Mouse (Mus musculus): ENCODE measurements around the gene Bod1.

The Bod1 gene

DNA sequence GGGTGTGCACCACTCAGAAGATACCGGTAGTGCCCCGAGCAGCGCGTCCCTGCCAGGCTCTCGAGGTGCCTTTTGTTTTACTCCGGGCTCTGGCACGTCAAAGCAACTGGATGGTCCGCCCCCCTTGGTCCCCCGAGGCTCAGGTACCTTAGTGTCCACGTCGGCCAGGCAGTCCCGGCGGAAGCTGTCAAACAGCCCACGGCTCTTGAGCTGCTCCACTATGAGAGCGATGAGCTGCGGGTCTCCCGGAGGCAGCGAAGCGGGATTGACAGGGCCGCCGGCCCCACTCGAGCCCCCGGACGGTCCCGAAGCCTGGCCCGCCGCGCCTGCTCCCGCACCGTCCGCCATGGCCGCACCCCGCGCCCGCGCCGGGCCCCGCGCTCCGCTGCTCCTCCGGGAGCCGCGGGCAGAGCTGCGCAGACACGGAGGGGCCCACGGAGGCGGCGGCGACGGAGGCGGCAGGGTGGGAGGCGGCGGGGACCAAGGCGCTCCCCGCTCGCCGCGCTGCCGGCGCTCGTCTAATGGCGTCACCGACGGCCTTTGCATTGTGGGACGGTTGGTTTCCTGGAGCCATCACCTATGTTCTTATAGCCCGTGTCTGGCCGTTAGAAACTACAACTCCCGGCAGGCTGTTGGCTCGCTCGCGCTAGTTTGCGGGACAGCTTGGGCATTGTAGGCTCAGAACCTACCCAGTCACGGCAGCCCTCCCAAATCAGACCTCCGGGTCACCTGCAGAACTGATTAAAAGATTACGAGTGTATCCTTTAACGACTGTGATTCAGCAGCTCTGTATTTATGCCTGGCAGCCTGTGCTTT is at the start of gene Bod1:
TSS of gene Bod1 (minus strand) at position 532 of the 816 bp plus-strand sequence.
- DNase-seq (ENCODE audit: low read depth, low spot score), result peak; percentile 93

DNA sequence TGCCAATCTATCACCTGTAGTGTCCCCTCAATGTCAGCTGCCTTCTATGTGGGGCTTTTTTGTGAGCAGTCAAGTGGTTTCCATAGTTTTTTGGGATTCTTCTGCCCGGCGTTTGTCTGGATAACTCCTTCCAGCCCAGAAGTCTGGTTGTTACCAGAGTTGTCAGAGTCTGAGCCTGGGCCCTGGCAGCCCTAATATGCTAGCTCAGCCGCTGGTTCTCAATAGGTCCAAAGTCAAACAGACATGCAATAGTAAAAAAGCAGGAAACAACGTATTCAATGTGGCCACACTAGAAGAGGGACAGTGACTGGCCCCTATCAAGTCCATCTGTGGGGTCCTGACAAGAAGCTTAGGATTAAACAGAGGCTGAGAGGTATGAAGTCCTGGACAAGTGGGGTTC is 47.4 kb upstream of the Bod1 start:
- DNase-seq (ENCODE audit: low read depth, low spot score), result no peak

DNA sequence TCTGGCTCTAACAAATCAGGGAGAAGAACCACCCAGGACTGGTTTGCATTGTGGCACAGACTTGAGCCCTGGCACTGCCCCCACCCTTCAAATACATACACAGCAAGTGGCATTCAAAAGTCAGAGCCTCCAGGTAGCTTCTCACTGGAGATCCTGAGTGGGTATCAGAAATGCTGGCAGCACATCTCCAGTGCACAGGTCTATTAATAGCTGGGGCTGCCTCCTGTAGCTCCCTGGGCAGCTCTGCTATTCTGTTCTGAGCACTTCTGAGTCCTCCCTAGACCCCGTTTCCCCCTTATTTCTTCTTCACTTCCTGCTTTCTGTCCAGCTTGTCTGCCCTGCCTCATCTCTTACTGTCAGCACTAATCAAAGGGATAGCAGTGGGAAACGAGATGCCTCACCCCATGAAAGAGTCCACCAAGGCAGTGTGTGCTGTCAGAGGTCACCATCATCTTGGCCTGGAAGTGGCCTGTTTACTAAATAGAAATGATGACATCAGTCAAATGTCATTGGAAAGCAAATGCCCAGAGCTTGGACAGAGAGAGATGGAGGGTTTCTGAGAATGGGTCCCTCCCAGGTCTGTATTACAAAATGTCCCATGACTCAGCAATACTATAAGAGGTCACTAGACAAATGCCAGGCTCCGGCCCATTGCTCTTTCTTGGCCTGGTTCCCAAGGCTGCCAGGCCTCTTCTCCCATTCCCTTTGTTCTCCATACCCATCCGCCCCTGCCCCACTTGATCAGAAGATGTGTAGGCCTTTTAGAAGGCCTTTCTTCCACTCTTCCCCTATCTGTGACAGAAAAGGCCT is 46.4 kb upstream of the Bod1 start:
- peak; percentile 76 for DNase-seq (ENCODE audit: low read depth, low spot score)

DNA sequence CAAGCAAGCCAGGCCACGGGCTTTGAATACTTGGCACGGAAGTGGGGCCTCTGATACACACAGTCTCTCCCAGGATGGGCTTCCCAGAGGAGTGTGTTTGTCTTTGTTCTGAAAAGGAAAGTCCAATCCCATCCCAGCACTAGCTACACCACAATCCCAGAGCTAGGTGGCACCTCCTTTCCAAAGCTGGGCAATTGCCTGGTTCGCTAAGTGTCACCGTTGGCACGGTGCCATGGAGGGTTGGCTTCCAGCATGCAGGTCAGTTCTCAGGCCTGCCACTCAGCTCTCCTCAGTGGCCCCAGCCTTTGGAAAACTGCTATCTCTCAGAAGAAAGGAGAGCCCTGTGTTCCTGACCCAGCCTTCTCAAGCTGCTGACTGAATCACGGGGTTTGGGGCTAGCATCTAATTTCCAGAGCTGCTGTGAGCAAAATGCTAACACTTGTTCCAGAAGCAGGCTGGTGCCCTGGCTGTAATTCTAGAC is 42.0 kb upstream of the Bod1 start:
- DNase-seq (ENCODE audit: low read depth, low spot score), result peak; percentile 98

DNA sequence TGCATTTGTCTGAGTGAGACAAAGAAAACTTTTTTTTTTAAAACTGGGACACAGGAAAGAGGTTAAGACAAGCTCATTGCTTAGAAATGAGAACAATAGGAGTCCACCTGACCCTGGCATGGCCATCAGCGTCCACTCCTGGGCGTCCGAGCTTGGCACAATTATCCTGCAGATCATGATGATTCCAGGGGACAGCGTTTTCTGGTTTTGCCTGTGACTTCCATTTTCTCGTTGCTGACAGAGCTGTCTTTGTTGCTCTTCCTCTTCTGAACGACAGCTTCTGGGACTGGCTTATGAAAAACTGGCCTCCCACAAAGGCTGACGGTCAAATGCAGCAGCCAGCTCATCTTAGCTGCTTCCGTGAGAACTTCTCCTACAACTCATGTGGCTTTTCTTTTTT is 41.4 kb upstream of the Bod1 start:
- DNase-seq (ENCODE audit: low read depth, low spot score), result no peak

DNA sequence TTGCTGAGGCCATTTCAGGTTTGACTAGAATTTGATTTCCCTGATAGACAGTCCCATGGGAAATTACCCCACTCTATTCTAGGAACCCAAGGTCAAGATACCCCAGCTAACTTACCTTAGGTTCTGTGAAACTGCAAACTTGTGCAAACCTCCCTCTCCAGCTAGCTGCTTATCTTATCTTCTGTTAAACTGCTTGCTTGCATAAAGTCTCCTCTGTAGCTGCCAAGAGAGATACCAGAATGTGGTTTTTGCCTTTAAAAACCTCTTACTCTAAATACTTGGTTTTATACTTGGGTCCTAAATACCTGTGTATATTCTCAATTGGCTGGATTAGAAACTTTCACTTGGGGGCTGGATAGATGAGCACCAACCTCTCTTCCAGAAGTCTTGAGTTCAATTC is 36.1 kb upstream of the Bod1 start:
- no peak for DNase-seq (ENCODE audit: low read depth, low spot score)

DNA sequence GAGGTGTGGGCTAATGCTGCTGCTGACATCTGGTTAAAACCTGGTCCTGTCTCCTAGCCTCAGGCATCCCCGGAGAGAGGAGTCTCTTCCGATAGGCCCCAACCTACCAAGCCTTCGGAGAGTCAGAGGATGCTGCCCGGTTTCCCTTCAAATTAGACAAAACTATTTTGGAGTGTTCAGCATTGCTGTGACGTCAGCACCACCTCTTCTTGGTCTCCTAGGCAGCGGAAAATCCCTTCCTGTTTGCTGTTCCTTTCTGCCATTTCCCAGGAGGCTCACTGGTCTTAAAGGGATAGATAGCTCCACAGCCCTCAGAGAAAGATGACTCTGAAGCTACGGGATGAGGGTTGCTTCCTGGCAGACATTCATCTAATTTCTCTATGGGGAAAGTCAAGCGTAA is 31.5 kb upstream of the Bod1 start:
- DNase-seq (ENCODE audit: low read depth, low spot score), result no peak

DNA sequence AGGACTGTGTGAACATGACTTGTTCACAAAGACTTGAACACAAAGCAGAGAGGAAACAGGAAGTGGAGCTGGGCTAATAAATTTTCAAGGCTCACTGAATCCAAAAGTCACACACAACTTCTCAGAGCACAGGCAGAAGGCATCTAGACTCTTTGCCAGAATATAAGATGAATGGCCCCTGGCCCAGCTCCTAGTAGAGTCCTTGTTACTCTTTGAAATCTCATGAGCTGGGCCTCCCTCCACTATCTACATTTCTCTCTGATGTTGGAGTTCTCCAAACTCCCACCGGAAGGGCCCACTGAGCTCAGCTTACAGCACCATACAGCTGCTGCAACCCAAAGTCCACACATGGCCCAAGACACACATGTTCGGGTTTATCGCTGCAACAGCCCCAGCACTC is 30.2 kb upstream of the Bod1 start:
- DNase-seq (ENCODE audit: low read depth, low spot score), result no peak

DNA sequence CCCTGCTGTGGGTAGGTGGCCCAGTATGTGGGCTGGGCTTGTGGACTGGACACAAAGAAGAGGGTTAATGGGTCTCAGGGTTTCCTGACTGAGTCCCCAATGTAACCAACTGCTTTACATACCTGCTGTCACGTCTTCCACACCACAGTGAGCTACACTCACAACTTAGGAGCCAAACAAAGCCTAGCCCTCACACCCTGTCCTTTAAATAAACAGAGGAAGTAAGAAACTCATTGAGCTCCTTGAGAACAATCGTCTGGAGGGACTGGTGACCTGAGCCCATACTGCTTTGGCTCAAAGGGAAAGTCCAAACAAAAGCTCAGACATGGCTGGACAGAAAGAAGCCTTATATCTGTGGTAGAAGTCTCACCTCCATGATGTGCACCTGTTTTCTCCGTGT is 27.8 kb upstream of the Bod1 start:
- no peak for DNase-seq (ENCODE audit: low read depth, low spot score)

DNA sequence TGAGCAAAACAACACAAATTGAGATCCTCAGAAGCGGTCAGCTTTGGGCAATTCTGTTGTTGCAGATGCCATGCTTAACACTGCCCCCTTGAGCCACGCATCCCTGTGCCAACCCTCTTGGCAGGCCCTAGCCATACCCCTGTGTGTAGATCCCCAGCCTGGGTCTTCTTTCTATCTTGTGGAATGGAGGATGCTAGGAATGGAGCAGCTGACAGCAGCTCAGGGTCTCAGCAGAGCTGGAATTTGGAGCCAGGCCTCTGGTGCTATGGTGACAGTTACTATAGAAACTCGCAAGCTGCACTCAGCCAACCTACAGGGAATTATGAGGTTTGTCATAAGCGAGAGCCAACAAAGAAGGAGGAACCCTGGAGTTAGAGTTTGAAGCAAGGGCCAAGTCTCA is 23.1 kb upstream of the Bod1 start:
- no peak for DNase-seq (ENCODE audit: low read depth, low spot score)

DNA sequence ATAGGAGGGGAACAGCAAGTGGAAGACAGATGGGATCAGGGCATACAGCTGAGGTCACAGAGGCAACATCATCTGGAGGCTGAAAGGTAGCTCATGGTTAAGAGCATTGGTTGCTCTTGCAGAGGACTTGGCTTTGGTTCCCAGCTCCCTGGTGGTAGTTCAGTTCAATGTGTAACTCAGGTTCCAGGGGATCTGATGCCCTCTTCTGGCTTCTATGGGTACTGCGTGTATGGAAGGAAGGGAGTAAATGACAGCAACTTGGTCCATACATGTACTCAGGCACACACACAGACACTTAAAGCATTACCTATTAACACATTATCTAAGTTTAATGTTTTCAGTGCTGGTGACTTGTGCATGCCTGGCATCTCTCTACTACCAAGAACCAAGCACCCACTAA is 22.4 kb upstream of the Bod1 start:
- no peak for DNase-seq (ENCODE audit: low read depth, low spot score)

DNA sequence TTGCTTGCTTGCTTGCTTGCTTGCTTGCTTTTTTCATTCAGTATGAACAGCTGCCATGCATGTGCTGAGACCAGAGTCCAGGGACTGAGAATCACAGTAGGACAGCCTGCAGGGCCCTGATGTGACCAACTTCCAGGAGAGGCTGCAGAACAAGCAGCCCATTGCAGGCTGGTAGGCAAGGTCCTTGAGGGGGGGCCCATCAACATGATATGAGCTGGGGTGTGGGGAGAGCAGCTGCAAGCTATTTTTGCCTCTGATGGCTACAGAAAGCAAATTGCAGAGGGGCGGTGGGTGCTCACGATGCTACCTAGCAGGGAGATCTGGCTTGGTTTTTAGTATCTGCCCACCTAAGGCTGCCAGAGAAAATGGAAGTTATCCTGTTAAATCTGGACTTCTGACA is 21.6 kb upstream of the Bod1 start:
- DNase-seq (ENCODE audit: low read depth, low spot score), result peak; percentile 71

DNA sequence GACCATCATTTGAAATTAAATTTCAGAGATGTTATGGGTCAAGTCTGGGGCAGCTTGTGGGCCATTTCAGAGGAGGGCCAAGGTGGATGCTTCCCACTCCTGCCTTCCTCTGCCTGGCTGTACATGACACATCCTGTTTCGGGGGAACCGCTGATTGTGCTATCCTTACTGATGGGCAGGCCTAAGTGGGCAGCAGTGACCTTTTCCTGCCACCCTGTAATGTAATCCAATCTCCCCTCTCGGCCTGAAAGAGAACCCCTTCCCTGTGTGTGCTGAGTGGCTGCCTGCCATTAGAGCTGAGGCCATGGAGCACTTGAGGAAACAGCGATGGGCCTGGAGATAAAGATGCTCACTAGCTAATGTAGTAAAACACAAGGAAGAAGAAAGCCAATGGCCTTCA is 17.3 kb upstream of the Bod1 start:
- peak; percentile 79 for DNase-seq (ENCODE audit: low read depth, low spot score)

DNA sequence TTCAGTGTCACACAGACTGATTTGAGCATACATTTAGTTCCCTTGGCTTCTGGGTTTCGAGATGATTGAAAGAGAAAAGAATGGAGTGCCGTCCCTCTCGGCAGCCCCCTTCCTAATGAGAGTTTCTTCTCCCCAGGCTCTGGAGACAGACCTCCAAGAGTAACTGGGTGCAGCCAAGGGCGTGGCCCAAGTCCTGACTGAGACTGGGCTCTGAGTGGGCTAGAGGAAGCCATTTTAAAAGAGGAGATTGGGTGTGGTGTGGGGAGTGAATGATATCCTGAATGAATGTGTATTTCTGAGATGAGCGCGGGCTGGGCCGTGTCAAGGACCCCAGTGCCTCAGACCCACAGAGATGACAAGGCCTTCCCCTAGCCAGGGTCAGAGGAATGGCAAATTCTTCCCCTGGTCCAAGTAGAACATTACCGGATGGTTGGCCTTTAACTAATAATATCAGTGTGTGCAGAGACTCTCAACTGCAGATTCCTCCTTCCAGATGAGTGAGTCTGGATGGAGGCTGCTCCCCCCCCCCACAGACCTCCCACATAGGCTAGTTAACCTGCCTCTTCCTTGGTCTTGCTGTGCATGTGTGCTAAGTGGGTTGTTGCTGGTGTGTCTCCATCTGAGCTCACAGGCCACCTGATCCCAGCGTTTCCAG is 13.4 kb upstream of the Bod1 start:
- DNase-seq (ENCODE audit: low read depth, low spot score), result no peak

DNA sequence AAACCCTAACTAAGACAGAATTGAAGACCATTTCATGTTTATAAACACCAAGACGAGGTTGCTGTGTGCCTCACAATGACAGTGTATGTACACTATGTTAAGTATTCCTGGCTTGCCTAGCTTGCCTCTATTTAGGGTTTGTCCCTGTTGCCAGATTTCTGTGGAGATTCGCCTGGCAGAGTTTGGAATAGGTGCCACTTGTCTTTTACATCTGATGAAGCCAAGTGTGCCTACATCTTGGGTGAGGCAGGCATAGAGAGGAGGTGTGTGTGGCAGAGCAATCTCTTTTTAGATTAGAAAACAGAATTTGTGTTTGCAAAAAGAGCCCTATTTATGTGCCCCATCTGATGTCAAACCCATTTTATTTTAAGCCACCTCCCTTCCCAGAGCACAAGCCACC is 12.4 kb upstream of the Bod1 start:
- no peak for DNase-seq (ENCODE audit: low read depth, low spot score)

DNA sequence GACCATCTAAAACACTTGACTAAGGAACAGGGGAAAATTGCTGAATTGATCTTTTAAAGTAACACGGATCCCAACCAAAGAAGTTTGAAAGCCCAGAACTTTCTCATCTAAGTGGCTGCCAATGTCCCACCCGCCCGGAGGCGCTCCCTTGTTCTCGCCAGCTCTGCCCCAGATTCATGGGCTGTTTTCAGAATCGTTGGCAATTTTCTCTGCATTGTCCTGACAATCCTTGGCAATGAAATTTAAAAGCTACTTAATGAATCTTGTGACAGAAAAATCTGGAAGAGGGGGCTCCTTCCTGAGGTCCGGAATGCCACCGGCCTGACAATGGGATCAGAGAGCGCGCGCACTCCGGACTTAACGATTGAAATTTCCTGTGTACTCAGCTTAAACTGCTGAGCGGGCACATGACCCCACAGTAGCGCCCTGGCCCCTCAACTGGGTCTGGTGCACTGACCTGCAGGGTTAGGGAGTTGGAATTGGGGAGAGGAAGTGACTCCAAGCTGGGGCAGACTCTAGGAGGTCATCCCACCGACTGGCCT is 8.2 kb upstream of the Bod1 start:
- DNase-seq (ENCODE audit: low read depth, low spot score), result no peak

DNA sequence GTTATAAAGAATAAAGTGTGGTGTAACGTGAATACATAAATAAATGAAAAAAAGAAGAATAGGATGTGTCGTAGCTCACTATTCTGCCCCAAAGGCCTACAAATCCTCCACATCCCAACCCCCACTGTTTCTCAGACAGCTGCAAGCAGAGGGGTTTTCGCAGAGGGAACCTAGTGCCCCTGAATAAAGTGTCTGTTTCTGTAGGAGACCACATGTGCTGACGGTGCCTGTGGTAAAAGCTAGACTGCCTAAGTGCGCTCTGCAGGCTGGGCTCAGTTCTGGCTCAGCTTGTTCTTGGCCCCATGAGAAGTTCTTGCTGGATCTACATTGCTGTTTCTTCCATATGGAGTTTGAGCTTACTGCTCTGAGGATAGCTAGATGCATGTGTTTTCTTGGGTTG is 5.6 kb upstream of the Bod1 start:
- DNase-seq (ENCODE audit: low read depth, low spot score), result no peak

DNA sequence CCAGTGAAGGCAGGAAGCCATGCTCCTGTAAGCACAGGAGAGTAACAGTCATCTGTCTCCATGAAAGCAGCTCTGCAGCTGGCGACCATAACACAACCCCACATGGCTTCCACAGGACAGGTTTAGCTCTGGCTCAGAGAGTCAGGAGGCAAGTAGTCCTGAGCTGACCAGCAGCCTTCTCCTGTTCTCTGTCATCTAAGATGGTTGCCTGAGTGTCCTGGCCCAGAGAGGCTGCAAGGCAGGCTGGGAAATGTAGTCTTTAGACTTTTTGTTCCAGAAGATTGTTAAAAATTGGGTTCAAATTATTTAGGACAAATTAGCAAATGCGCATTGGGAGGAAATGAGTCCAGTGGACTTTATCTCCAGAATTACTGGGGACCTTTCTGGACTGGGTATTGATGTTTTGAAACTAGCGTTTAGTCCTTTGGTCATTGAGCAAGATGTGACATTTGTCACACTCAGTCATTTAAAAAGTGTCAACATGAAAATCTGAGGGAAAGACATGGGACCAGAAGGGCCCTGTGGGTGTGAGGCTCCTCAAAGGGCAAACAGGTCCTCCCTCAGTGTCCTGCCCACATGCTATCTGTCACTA is 5.1 kb upstream of the Bod1 start:
- no peak for DNase-seq (ENCODE audit: low read depth, low spot score)

DNA sequence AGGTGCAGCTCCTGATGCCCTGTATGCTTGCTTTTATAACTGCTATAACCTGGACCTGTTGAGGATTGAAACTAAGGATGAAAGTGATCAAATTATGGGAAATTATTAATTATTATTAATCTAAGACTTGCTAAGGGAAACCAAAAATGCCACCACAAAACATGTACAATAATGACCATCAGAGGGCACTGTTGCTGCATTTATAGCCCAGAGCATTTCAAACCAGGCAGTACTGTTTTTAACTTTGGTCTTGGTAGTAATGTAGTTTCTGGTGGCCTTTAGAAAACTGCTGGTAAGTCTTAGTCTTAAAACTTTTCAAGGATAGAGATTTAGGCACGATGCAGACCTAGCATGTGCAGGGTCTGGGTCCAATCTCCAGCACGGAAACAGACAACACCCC is 3.7 kb upstream of the Bod1 start:
- peak; percentile 58 for DNase-seq (ENCODE audit: low read depth, low spot score)

DNA sequence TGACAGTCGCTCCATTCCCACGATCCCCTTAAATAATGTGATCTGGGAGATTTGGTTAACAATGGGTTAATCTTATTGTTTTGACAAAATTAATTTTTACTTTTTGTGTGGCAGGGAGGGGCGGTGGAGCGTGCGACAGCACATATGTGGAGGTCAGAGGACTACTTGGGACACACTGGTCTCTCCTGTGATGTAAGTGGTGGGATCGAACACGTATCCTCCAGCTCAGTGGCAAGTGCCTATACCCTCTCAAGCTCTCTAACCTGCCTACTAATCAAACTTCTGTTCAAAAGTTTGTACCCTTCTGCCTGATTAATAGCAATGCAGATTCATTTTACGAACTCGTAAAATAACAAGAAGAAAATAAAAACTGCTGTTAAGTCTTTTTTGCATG is 482 bp upstream of the Bod1 start:
- no peak for DNase-seq (ENCODE audit: low read depth, low spot score)

DNA sequence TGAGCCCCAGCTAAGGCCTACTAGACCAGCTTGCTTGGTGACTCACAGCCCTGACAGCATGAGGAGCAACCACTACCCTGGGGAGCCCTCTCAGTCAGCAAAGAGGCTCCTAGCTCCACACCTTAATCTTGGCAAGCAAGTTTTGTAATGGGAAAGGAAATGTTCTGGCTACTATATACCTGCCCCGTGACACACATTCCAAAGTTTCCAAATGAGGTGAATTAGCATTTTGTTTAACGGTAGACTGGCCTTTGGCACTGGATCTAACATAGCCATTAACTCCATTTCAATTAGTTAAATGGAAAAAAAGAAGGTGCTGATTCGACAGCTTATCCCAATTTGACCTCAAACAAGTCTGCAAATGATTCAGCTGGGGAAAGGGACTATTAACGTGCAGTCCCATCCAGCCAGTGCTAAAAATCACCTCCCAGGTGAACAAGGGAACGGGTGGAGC is 1.2 kb downstream of the Bod1 start:
- DNase-seq (ENCODE audit: low read depth, low spot score), result no peak

All from skeletal muscle tissue, adult 2 months (tissue).